Mouse (Mus musculus): ENCODE measurements around the gene Susd1. TPM values are rescaled to one million over a fixed set of nuclear protein-coding genes. Genes with fewer than 3 reads are reported as not detected.

The Susd1 gene
- polyA plus RNA-seq, 1 experiment from 2014 or later = 0.70 TPM

DNA sequence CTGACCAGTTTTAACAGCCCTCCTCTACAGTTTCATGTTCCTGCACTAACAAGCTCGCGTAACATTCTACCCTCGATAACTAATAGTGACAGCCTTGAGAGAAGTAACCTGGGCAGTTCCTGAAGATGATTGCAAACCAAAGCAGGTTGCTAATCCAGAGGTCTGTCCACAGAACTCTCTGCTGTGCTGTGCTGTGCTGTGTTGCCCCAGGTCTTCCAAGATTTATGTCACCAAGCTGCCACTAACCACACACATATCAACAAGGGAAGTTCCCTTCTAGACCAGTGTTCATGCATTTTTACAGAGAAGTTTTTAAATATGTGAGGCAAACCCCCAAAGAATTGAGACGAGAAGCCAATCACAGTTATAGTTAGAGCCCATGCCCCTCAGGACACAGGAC lies 164.3 kb downstream of the Susd1 start:
- Histone ChIP-seq H3K36me3 (ENCODE audit: control insufficient read depth, insufficient read depth, low read length) (no peaks in the 10 kb centered on the region), H3K9ac (ENCODE audit: low read length) (no peak overlapping the region), H3K27ac (ENCODE audit: low read depth, low read length) (no peak overlapping the region), H3K9me3 (replicated peaks; ENCODE audit: control insufficient read depth, low read length) (no peaks in the 10 kb centered on the region), H3K4me3 (ENCODE audit: low read depth, low read length) (no peak overlapping the region), H3K27me3 (replicated peaks; ENCODE audit: control insufficient read depth, insufficient read depth, low read length) (no peaks in the 10 kb centered on the region), H3K4me1 (ENCODE audit: control insufficient read depth, insufficient read depth, low read length) (no peaks in the 10 kb centered on the region), H3K4me2 (ENCODE audit: low read length) (no peak overlapping the region)
- WGBS = 76% methylated on average over 4 of the region's 4 CpGs
- ATAC-seq (no peak), DNase-seq (ENCODE audit: low spot score) (no peak)

DNA sequence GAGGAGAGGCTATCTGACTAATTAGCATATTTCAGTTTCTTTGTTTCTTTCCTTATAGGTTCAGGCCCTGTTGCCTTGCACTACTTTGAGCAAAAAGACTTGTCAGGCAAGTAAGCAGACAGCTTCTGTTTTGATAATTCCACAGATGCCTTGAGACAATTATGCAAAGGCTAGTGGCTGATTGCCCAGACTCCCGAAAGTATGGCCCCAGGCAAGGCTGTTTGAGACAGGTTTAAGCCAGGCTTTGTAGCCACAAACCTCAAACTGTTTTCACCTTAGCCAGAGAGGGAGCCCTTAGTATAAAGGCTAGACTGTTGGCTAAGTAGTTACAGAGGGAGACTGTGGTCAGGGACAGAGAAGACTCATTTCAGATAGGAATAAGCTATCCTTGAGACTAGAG lies 165.1 kb downstream of the Susd1 start:
- WGBS = 13% methylated on average over 1 of the region's 1 CpGs
- Histone ChIP-seq H3K4me2 (ENCODE audit: low read length) (no peak overlapping the region), H3K9ac (ENCODE audit: low read length) (no peak overlapping the region), H3K36me3 (ENCODE audit: control insufficient read depth, insufficient read depth, low read length) (no peaks in the 10 kb centered on the region), H3K4me3 (ENCODE audit: low read depth, low read length) (no peak overlapping the region), H3K27ac (ENCODE audit: low read depth, low read length) (no peak overlapping the region), H3K9me3 (replicated peaks; ENCODE audit: control insufficient read depth, low read length) (no peaks in the 10 kb centered on the region), H3K4me1 (ENCODE audit: control insufficient read depth, insufficient read depth, low read length) (no peaks in the 10 kb centered on the region), H3K27me3 (replicated peaks; ENCODE audit: control insufficient read depth, insufficient read depth, low read length) (no peaks in the 10 kb centered on the region)
- peak; percentile 92 for DNase-seq (ENCODE audit: low spot score)
- ATAC-seq = peak; percentile 94

DNA sequence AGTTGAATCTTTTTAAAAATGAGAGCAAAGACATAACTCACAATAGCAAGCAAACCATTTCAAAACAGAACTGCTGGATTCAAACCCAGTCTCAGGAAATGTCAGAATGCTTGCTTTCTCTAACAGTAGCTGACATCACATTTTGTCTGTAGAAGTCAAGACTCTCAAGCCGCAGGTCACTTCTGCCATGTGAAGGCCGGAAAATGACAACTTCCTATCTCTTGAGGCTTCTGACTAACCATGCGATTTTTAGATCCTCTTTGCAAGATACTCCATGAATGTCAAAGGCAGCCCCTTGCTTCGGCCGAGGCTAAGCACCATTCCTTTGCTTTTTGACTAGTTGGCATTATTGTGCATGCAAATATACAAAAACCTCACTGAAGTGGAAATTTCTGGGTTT lies 172.8 kb downstream of the Susd1 start:
- Histone ChIP-seq H3K4me3 (ENCODE audit: low read depth, low read length) (no peak overlapping the region), H3K4me2 (ENCODE audit: low read length) (no peak overlapping the region), H3K36me3 (ENCODE audit: control insufficient read depth, insufficient read depth, low read length) (no peaks in the 10 kb centered on the region), H3K27ac (ENCODE audit: low read depth, low read length) (no peak overlapping the region), H3K9ac (ENCODE audit: low read length) (no peak overlapping the region), H3K9me3 (replicated peaks; ENCODE audit: control insufficient read depth, low read length) (no peaks in the 10 kb centered on the region), H3K4me1 (ENCODE audit: control insufficient read depth, insufficient read depth, low read length) (no peaks in the 10 kb centered on the region), H3K27me3 (replicated peaks; ENCODE audit: control insufficient read depth, insufficient read depth, low read length) (no peaks in the 10 kb centered on the region)
- 97% methylated on average over 5 of the region's 5 CpGs for WGBS
- ATAC-seq = no peak
- no peak for DNase-seq (ENCODE audit: low spot score)

DNA sequence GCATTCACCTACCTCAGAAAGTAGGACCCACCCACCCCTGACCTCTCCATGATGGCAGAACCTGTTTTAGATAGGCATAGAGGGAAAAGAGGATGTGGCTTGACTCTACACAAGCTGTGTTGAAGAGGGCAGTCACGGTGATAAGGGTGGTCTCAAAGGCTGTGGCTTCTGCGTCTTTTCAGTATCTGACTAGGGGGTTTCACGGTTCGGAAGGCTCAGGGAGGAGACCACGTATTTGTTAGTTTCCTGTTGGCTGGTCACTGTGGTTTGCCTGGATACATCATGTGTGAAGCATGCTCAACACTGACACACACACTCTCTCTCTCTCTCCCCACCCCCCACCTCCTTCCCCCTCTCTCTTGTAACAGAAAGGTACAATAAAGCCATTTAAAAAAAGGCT lies 173.3 kb downstream of the Susd1 start:
- H3K4me2 ChIP-seq (ENCODE audit: low read length) = no peak overlapping the region
- H3K4me1 ChIP-seq (ENCODE audit: control insufficient read depth, insufficient read depth, low read length) = no peaks in the 10 kb centered on the region
- no peak overlapping the region for H3K4me3 ChIP-seq (ENCODE audit: low read depth, low read length)
- H3K9me3 ChIP-seq (replicated peaks; ENCODE audit: control insufficient read depth, low read length) = no peaks in the 10 kb centered on the region
- H3K9ac ChIP-seq (ENCODE audit: low read length) = no peak overlapping the region
- no peaks in the 10 kb centered on the region for H3K36me3 ChIP-seq (ENCODE audit: control insufficient read depth, insufficient read depth, low read length)
- H3K27ac ChIP-seq (ENCODE audit: low read depth, low read length) = no peak overlapping the region
- DNase-seq (ENCODE audit: low spot score) (no peak), ATAC-seq (no peak)
- 88% methylated on average over 5 of the region's 5 CpGs for WGBS
- no peaks in the 10 kb centered on the region for H3K27me3 ChIP-seq (replicated peaks; ENCODE audit: control insufficient read depth, insufficient read depth, low read length)

Other genes starting within 250 kb of the Susd1 start
- gene Ugcg, start 249.4 kb downstream of the Susd1 start, polyA plus RNA-seq (2014; fragmentation: Nextera tagmentation; extraction: Ambion mirVana) = 18.6 and 19.4 TPM in 2 replicates
- gene Ptbp3, start 110.7 kb upstream of the Susd1 start, polyA plus RNA-seq (2014; fragmentation: Nextera tagmentation; extraction: Ambion mirVana) = 22.9 and 23.5 TPM in 2 replicates
- 18.6 and 22.5 TPM in 2 replicates for gene Hsdl2, start 142.9 kb upstream of the Susd1 start, polyA plus RNA-seq (2014; fragmentation: Nextera tagmentation; extraction: Ambion mirVana)
- 22.6 and 28.0 TPM in 2 replicates for gene E130308A19Rik, start 187.6 kb upstream of the Susd1 start, polyA plus RNA-seq (2014; fragmentation: Nextera tagmentation; extraction: Ambion mirVana)

Measured in forebrain, embryonic 14.5 days (tissue).